Mouse (Mus musculus) spleen, adult 2 months (tissue): Measurements from ENCODE around the gene Gm39566.

Experiments
- CTCF ChIP-seq: fragments of 200-500 bp; IDR thresholded peaks from 2 replicates; pipeline ENCODE4 v1.5.1; 2011; ENCODE audit warnings: mild to moderate bottlenecking, inconsistent platforms; ENCODE audit not compliant: insufficient read depth, insufficient read length, insufficient replicate concordance; ENCODE audit errors: extremely low read depth
- POLR2A ChIP-seq: fragments of 200-500 bp; IDR thresholded peaks from 2 replicates; pipeline ENCODE4 v1.6.1; 2011; ENCODE audit warnings: low read depth, low read length, inconsistent platforms

GRCm38 (mm10) chr11:69781828-69782227, 33.3 kb downstream of the Gm39566 start:
- TF ChIP-seq CTCF (no peak), POLR2A (no peak)
